Mouse (Mus musculus): ENCODE results near the gene Ubxn11. TPM values are rescaled to one million over a fixed set of nuclear protein-coding genes. Genes with fewer than 3 reads are reported as not detected.

Ubxn11 gene
- polyA plus RNA-seq (2014; fragmentation: Nextera tagmentation; extraction: Ambion mirVana): 5.7 and 5.8 TPM in 2 replicates

- Histone ChIP-seq H3K4me1 (replicated peaks; ENCODE audit: control insufficient read depth, insufficient read depth, low read length) (no peaks in the 10 kb centered on the region), H3K9me3 (ENCODE audit: control insufficient read depth, low read length) (no peaks in the 10 kb centered on the region), H3K27me3 (ENCODE audit: control insufficient read depth, insufficient read depth, low read length) (no peaks in the 10 kb centered on the region), H3K4me2 (replicated peaks; ENCODE audit: low read depth, low read length) (peak within 1 kb of the TSS; percentile 64), H3K4me3 (ENCODE audit: low read depth, low read length) (peak within 1 kb of the TSS; percentile 81), H3K27ac (ENCODE audit: low read depth, low read length) (no peak within 1 kb of the TSS), H3K36me3 (ENCODE audit: control insufficient read depth, insufficient read depth, low read length) (no peaks in the 10 kb centered on the region), H3K9ac (ENCODE audit: low read depth, low read length) (peak within 1 kb of the TSS; percentile 56)
- peak; percentile 91 for DNase-seq (ENCODE audit: low spot score)
- WGBS: 17% methylated on average over 34 of the region's 34 CpGs
- ATAC-seq (ENCODE audit: low FRiP score): peak; percentile 96
Observed at GRCm38 (mm10) chr4:134101979-134102741, at the start of gene Ubxn11. Gene Ubxn11 (plus strand): TSS chr4:134102570.

DNA sequence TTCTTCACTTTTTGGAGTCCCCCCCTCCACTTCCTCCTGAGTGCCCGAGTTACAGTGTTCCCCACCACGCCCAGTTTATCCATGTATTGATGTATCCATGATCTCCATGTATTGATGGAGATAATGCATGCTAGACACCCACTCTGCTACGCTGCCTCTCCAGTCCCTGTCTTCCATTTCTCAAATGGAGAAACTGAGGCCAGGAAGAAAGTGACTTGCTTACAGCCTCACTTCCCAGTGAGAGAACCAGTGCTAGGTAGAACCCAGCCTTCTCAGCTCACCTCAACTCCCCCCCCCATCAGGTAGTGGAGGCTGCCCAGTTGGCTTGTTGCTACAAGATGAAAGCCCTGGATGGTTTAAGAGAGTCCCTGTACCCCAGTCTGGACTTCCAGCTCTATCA, 48.8 kb upstream of the Ubxn11 start, which contains the start of gene Zfp683:
Zfp683 (plus strand) TSS at position 301 of the 400 bp plus-strand sequence.
- DNase-seq (ENCODE audit: low spot score) (no peak), ATAC-seq (ENCODE audit: low FRiP score) (no peak)
- Histone ChIP-seq H3K9me3 (ENCODE audit: control insufficient read depth, low read length) (no peaks in the 10 kb centered on the region), H3K27ac (ENCODE audit: low read depth, low read length) (no peak within 1 kb of the TSS), H3K9ac (ENCODE audit: low read depth, low read length) (no peak within 1 kb of the TSS), H3K4me2 (replicated peaks; ENCODE audit: low read depth, low read length) (no peak within 1 kb of the TSS), H3K4me3 (ENCODE audit: low read depth, low read length) (no peak within 1 kb of the TSS), H3K36me3 (ENCODE audit: control insufficient read depth, insufficient read depth, low read length) (no peaks in the 10 kb centered on the region), H3K4me1 (replicated peaks; ENCODE audit: control insufficient read depth, insufficient read depth, low read length) (no peaks in the 10 kb centered on the region), H3K27me3 (ENCODE audit: control insufficient read depth, insufficient read depth, low read length) (no peaks in the 10 kb centered on the region)
- WGBS: 79% methylated on average over 3 of the region's 3 CpGs

- no peaks in the 10 kb centered on the region for H3K4me1 ChIP-seq (replicated peaks; ENCODE audit: control insufficient read depth, insufficient read depth, low read length)
- H3K9ac ChIP-seq (ENCODE audit: low read depth, low read length): no peak overlapping the region
- no peaks in the 10 kb centered on the region for H3K27me3 ChIP-seq (ENCODE audit: control insufficient read depth, insufficient read depth, low read length)
- no peaks in the 10 kb centered on the region for H3K9me3 ChIP-seq (ENCODE audit: control insufficient read depth, low read length)
- H3K36me3 ChIP-seq (ENCODE audit: control insufficient read depth, insufficient read depth, low read length): no peaks in the 10 kb centered on the region
- no peak for ATAC-seq (ENCODE audit: low FRiP score)
- H3K4me3 ChIP-seq (ENCODE audit: low read depth, low read length): no peak overlapping the region
- no peak overlapping the region for H3K27ac ChIP-seq (ENCODE audit: low read depth, low read length)
- no peak overlapping the region for H3K4me2 ChIP-seq (replicated peaks; ENCODE audit: low read depth, low read length)
- 29% methylated on average over 14 of the region's 14 CpGs for whole genome bisulfite sequencing
- DNase-seq (ENCODE audit: low spot score): no peak
Observed at GRCm38 (mm10) chr4:134058166-134058715, 44.1 kb upstream of the Ubxn11 start.

- Histone ChIP-seq H3K4me2 (replicated peaks; ENCODE audit: low read depth, low read length) (no peak overlapping the region), H3K4me1 (replicated peaks; ENCODE audit: control insufficient read depth, insufficient read depth, low read length) (no peaks in the 10 kb centered on the region), H3K4me3 (ENCODE audit: low read depth, low read length) (no peak overlapping the region), H3K36me3 (ENCODE audit: control insufficient read depth, insufficient read depth, low read length) (no peaks in the 10 kb centered on the region), H3K9me3 (ENCODE audit: control insufficient read depth, low read length) (no peaks in the 10 kb centered on the region), H3K27me3 (ENCODE audit: control insufficient read depth, insufficient read depth, low read length) (no peaks in the 10 kb centered on the region), H3K27ac (ENCODE audit: low read depth, low read length) (no peak overlapping the region), H3K9ac (ENCODE audit: low read depth, low read length) (no peak overlapping the region)
- no peak for DNase-seq (ENCODE audit: low spot score)
- 87% methylated on average over 6 of the region's 6 CpGs for WGBS
- ATAC-seq (ENCODE audit: low FRiP score): no peak
Observed at GRCm38 (mm10) chr4:134058908-134059307, 43.5 kb upstream of the Ubxn11 start.

- H3K4me1 ChIP-seq (replicated peaks; ENCODE audit: control insufficient read depth, insufficient read depth, low read length): no peaks in the 10 kb centered on the region
- no peak within 1 kb of the TSS for H3K9ac ChIP-seq (ENCODE audit: low read depth, low read length)
- H3K4me2 ChIP-seq (replicated peaks; ENCODE audit: low read depth, low read length): no peak within 1 kb of the TSS
- H3K4me3 ChIP-seq (ENCODE audit: low read depth, low read length): no peak within 1 kb of the TSS
- no peak for ATAC-seq (ENCODE audit: low FRiP score)
- DNase-seq (ENCODE audit: low spot score): no peak
- peaks cover under 1% of the 10 kb centered on the region for H3K27me3 ChIP-seq (ENCODE audit: control insufficient read depth, insufficient read depth, low read length)
- H3K9me3 ChIP-seq (ENCODE audit: control insufficient read depth, low read length): no peaks in the 10 kb centered on the region
- no peak within 1 kb of the TSS for H3K27ac ChIP-seq (ENCODE audit: low read depth, low read length)
- 39% methylated on average over 28 of the region's 28 CpGs for WGBS
- H3K36me3 ChIP-seq (ENCODE audit: control insufficient read depth, insufficient read depth, low read length): no peaks in the 10 kb centered on the region
Observed at GRCm38 (mm10) chr4:134060135-134060865, 42.1 kb upstream of the Ubxn11 start, which contains the start of gene Crybg2. Gene Crybg2 (plus strand): TSS chr4:134060815.

DNA sequence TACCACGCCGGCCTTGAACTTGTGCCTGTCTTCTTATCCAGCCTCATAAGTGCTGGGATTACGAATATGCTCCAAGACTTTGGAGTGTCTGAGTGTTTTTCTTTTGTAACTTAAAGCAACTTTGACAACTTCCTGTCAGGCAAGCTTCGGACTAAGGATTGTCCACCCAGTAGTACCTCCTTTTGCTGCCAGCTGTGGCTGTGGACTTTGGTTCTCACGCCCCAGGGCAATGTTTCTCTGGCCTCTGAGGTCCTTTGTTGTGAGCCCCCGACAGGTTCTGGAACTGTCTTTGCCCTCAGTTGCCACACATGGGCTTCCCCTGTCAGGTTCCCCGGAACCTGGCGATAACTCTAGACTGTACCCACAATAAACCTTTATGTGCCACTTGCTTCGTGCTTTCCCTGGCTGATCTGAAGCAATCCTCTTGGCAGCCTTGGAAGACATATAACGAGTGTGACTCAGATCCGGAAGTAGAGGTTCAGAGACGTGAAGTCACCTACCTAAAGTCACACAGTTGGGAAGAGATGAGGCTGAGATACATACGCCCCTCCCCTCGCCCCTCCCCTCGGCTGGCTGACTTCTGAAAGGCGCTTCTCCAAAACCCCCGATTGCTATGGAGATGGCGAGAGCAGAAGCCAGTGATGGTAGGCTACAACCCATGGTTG, 41.1 kb upstream of the Ubxn11 start:
- ATAC-seq (ENCODE audit: low FRiP score) (no peak), DNase-seq (ENCODE audit: low spot score) (no peak)
- no peak overlapping the region for H3K4me3 ChIP-seq (ENCODE audit: low read depth, low read length)
- H3K4me1 ChIP-seq (replicated peaks; ENCODE audit: control insufficient read depth, insufficient read depth, low read length): no peaks in the 10 kb centered on the region
- no peaks in the 10 kb centered on the region for H3K9me3 ChIP-seq (ENCODE audit: control insufficient read depth, low read length)
- 66% methylated on average over 18 of the region's 18 CpGs for WGBS
- no peak overlapping the region for H3K27ac ChIP-seq (ENCODE audit: low read depth, low read length)
- H3K9ac ChIP-seq (ENCODE audit: low read depth, low read length): no peak overlapping the region
- H3K36me3 ChIP-seq (ENCODE audit: control insufficient read depth, insufficient read depth, low read length): no peaks in the 10 kb centered on the region
- no peak overlapping the region for H3K4me2 ChIP-seq (replicated peaks; ENCODE audit: low read depth, low read length)
- peaks cover 6% of the 10 kb centered on the region for H3K27me3 ChIP-seq (ENCODE audit: control insufficient read depth, insufficient read depth, low read length)

DNA sequence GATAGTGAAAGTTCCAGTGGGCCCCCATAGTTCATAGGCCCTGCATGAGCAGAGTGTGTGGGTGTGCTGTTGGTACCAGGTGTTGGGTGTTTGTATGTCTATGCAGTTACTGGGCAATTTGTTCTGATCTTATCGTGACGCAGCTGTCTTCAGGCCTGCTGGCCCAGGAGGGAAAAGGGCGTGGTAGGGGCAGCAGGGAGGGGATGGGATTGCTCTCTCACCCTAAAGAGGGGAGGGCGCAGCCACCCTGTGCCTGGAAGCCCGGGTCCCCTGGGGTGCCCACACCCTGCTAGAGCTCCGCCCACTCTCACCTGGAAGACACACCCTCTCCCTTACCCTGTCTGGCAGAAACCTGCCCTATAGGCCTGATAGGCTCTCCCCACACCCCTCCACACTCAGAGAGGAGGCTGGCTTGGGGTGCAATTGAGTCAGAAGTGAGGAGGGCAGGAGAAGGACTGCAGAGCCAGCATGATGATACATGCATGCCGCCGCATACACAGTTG, 40.4 kb upstream of the Ubxn11 start:
- H3K27me3 ChIP-seq (ENCODE audit: control insufficient read depth, insufficient read depth, low read length): peaks cover 6% of the 10 kb centered on the region
- H3K4me2 ChIP-seq (replicated peaks; ENCODE audit: low read depth, low read length): no peak overlapping the region
- no peaks in the 10 kb centered on the region for H3K36me3 ChIP-seq (ENCODE audit: control insufficient read depth, insufficient read depth, low read length)
- no peaks in the 10 kb centered on the region for H3K4me1 ChIP-seq (replicated peaks; ENCODE audit: control insufficient read depth, insufficient read depth, low read length)
- DNase-seq (ENCODE audit: low spot score) (no peak), ATAC-seq (ENCODE audit: low FRiP score) (no peak)
- WGBS: 47% methylated on average over 8 of the region's 8 CpGs
- no peaks in the 10 kb centered on the region for H3K9me3 ChIP-seq (ENCODE audit: control insufficient read depth, low read length)
- no peak overlapping the region for H3K27ac ChIP-seq (ENCODE audit: low read depth, low read length)
- no peak overlapping the region for H3K4me3 ChIP-seq (ENCODE audit: low read depth, low read length)
- H3K9ac ChIP-seq (ENCODE audit: low read depth, low read length): no peak overlapping the region

- no peak overlapping the region for H3K4me2 ChIP-seq (replicated peaks; ENCODE audit: low read depth, low read length)
- H3K9me3 ChIP-seq (ENCODE audit: control insufficient read depth, low read length): no peaks in the 10 kb centered on the region
- no peak overlapping the region for H3K27ac ChIP-seq (ENCODE audit: low read depth, low read length)
- H3K4me3 ChIP-seq (ENCODE audit: low read depth, low read length): no peak overlapping the region
- H3K36me3 ChIP-seq (ENCODE audit: control insufficient read depth, insufficient read depth, low read length): no peaks in the 10 kb centered on the region
- H3K4me1 ChIP-seq (replicated peaks; ENCODE audit: control insufficient read depth, insufficient read depth, low read length): no peaks in the 10 kb centered on the region
- 77% methylated on average over 7 of the region's 8 CpGs for WGBS
- DNase-seq (ENCODE audit: low spot score) (no peak), ATAC-seq (ENCODE audit: low FRiP score) (no peak)
- no peak overlapping the region for H3K9ac ChIP-seq (ENCODE audit: low read depth, low read length)
- peaks cover 6% of the 10 kb centered on the region for H3K27me3 ChIP-seq (ENCODE audit: control insufficient read depth, insufficient read depth, low read length)
Observed at GRCm38 (mm10) chr4:134062561-134062960, 39.8 kb upstream of the Ubxn11 start.
